Mouse (Mus musculus) mouse embryonic stem cell (cell line): ENCODE results near the gene Prim2.

Experiments used
- in situ Hi-C, 2 experiments: fragments of 300-500 bp; cut with MboI; formaldehyde crosslinking; loops; 1 replicate in 1 of 2; 3 replicates in 1 of 2; pipeline ENCODE4 v1.14.3; 2019 to 2020; ENCODE audit warnings: low sequenced_read_pairs in 2 of 2, low pct_unique_long_range_greater_than_20kb in 1 of 2, mixed read lengths in 1 of 2; ENCODE audit not compliant: unreplicated experiment in 1 of 2

Gene Prim2

DNA sequence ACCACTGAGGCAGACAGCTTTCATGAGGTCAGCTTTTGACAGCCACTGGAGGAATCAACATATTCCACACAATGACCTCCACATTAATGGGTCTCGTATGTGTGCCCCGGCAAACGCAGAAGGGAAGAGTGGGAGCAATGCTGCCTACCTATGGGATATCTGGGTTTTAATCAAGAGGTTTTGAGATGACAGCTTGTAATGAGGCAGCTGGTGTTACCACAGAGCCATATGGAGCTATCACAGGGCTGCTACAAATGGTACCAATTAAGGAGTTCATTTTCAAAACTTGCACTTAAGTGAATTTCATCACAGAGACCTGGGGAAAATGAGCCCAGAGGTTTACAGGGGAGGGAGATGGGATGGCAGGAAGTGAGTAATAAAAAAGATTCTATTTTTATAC lies 209.3 kb downstream of the Prim2 start:
- in situ Hi-C loops: no loop called here

DNA sequence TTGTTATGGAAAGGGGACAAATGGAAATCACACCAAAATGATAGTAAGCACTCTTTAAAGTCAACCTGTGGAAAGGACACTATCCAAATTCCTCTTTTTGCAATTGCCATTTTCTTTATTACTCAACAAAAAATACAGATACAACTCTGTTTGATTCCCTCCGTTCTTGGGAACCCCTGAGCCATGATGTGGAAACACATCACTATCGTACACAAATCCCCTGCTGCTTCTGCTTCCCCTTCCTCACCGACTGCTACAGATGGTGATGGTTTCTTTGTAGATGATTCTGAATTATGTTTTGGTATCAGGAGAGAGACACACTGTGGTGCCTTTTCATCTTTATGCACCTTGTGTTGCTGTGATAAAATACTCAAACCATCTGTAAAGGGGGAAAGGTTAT lies 210.6 kb downstream of the Prim2 start:
- in situ Hi-C loops: no loop called here

DNA sequence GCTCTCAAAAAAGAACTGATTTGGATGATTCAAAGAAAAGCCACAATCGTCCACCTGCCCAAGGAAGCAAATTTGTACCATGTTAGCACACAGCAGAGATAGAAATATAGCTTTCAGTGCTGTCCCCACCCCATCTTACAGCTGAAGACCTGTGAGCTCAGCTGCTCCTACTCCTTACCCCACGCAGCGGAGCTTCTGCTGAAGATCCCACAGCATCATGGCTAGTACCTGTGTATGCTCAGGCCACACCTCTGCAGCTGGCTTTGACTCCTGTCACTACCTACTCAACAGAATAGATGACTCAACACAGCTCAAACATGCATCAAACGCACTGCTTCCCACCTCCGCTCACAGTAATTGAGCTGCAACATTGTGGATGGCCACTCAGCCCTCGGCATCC lies 215.3 kb downstream of the Prim2 start:
- in situ Hi-C loops: no loop called here

DNA sequence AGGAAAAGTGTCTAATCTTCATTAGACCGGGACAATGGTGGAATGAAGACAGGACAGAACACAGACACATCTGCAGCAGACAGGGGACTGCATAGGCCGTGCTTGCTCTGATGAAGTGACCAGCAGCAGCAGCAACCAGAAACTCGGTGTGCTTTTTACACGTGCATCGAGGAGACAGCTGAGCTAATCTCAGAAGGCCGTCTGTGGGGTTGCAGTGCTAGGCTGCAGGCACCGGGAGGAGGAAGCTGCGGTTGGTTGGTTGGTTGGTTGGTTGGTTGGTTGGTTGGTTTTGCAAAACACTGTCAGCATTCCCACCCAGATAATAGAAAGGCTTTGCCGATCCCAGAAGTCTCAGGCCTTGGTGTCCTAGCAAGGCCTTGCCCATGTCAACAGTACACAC lies 216.3 kb downstream of the Prim2 start:
- in situ Hi-C loops: no loop called here

DNA sequence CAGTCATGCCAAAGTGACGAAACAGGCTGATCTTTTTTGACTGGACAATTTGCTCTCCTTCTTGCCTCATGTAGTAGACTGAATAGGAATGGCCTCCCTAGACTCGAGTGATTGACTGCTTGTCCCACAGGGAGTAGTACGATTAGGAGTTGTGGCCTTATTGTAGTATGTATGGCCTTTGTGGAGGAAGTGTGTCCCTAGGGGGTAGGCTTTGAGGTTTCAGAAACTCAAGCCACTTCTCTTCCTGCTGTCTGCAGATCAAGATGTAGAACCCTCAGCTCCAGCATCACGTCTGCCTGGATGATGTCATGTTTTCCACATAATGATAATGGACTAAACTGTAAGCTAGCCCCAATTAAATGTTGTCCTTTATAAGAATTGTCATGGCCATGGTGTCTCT lies 222.4 kb downstream of the Prim2 start:
- in situ Hi-C loops: no loop called here

DNA sequence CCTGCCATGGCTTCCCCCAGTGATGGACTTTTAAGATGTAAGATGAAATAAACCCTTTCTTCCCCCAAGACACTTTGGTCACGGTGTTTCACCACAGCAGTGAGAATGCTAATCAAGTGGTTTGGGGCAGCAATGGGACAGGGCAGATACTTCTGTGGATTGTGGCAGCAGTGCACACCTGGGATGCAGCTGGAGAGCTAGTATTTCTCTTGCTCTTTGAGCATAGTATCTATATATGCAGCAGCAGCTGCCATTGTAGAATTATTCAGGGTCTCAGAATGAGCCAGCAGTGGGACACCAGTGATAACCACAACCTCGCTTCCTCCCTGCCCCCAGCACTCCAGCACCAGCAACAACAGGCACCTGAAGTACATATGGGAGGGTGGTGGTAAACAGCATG lies 233.4 kb downstream of the Prim2 start:
- in situ Hi-C loops: no loop called here
